Mouse (Mus musculus): ENCODE results near the gene 4930402H24Rik. TPM values are rescaled to one million over a fixed set of nuclear protein-coding genes. Genes with fewer than 3 reads are reported as not detected.
A peak's percentile ranks its signal among the peaks of the same experiment; 100 is the strongest.
"Not testable (repeated sequence)": the region's sequence is repeated elsewhere in the genome, so short reads cannot be mapped to it uniquely, and the experiment has no call there.

The 4930402H24Rik gene
- total RNA-seq, 2 experiments from 2014 or later, result 2.2 to 5.1 TPM

GRCm38 (mm10) chr2:130862091-130862490 is 44.1 kb downstream of the 4930402H24Rik start:
- DNase-seq (ENCODE audit: low spot score), result no peak

GRCm38 (mm10) chr2:130852964-130853363 is 53.2 kb downstream of the 4930402H24Rik start:
- no peak for DNase-seq (ENCODE audit: low spot score)

- DNase-seq (ENCODE audit: low spot score), result no peak
Observed at GRCm38 (mm10) chr2:130851363-130852246, 54.6 kb downstream of the 4930402H24Rik start.

GRCm38 (mm10) chr2:130849688-130850087 is 56.5 kb downstream of the 4930402H24Rik start:
- no peak for DNase-seq (ENCODE audit: low spot score)

- no peak for DNase-seq (ENCODE audit: low spot score)
Observed at GRCm38 (mm10) chr2:130848313-130848712, 57.9 kb downstream of the 4930402H24Rik start.

- DNase-seq (ENCODE audit: low spot score), result no peak
Observed at GRCm38 (mm10) chr2:130843623-130844022, 62.6 kb downstream of the 4930402H24Rik start.

GRCm38 (mm10) chr2:130840846-130841245 is 65.4 kb downstream of the 4930402H24Rik start:
- peak; percentile 30 for DNase-seq (ENCODE audit: low spot score)

GRCm38 (mm10) chr2:130839874-130840661 is 66.1 kb downstream of the 4930402H24Rik start:
- peak; percentile 56 for DNase-seq (ENCODE audit: low spot score)

- no peak for DNase-seq (ENCODE audit: low spot score)
Observed at GRCm38 (mm10) chr2:130839528-130839873, 66.7 kb downstream of the 4930402H24Rik start.

- DNase-seq (ENCODE audit: low spot score), result no peak
Observed at GRCm38 (mm10) chr2:130839084-130839483, 67.1 kb downstream of the 4930402H24Rik start.

GRCm38 (mm10) chr2:130838131-130838530 is 68.1 kb downstream of the 4930402H24Rik start:
- DNase-seq (ENCODE audit: low spot score), result no peak

- DNase-seq (ENCODE audit: low spot score), result no peak
Observed at GRCm38 (mm10) chr2:130833699-130834098, 72.5 kb downstream of the 4930402H24Rik start.

- no peak for DNase-seq (ENCODE audit: low spot score)
Observed at GRCm38 (mm10) chr2:130832582-130832981, 73.6 kb downstream of the 4930402H24Rik start.

GRCm38 (mm10) chr2:130832012-130832411 is 74.2 kb downstream of the 4930402H24Rik start:
- no peak for DNase-seq (ENCODE audit: low spot score)

- no peak for DNase-seq (ENCODE audit: low spot score)
Observed at GRCm38 (mm10) chr2:130830236-130830635, 76.0 kb downstream of the 4930402H24Rik start.

GRCm38 (mm10) chr2:130829496-130829895 is 76.7 kb downstream of the 4930402H24Rik start:
- DNase-seq (ENCODE audit: low spot score), result no peak

- no peak for DNase-seq (ENCODE audit: low spot score)
Observed at GRCm38 (mm10) chr2:130828668-130829067, 77.5 kb downstream of the 4930402H24Rik start.

GRCm38 (mm10) chr2:130828066-130828465 is 78.1 kb downstream of the 4930402H24Rik start:
- not testable (repeated sequence) for DNase-seq (ENCODE audit: low spot score)

- DNase-seq (ENCODE audit: low spot score), result peak; percentile 24
Observed at GRCm38 (mm10) chr2:130827410-130827809, 78.8 kb downstream of the 4930402H24Rik start.

- no peak for DNase-seq (ENCODE audit: low spot score)
Observed at GRCm38 (mm10) chr2:130818838-130819647, 87.2 kb downstream of the 4930402H24Rik start.

GRCm38 (mm10) chr2:130817865-130818264 is 88.3 kb downstream of the 4930402H24Rik start:
- no peak for DNase-seq (ENCODE audit: low spot score)
